In the genomic region with DNA sequence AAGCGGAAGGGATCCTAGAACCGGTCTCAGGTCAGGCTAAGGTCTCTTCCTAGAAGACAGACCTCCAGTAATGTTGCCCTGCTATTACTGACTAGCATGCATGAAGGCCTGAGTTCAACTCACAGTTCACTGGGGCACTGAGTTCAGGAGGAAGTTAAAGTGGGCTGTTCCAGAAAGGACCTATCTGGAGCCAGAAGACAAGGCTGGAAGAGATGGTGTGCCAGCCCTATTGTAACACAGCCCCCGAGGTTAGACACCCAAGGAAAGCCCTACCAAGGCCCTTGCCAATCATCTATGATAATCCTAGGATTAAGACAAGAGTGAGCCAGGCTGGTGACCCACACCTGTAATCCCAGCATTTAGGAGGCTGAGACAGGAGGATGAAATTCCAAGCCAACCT, we compare ENCODE assay signal across 8 mouse cellular contexts. TPM values are rescaled to one million over a fixed set of nuclear protein-coding genes. Genes with fewer than 3 reads are reported as not detected.
DNase-seq lines count a peak whose midpoint lies in the region; ATAC-seq and TF ChIP-seq lines count a peak whose summit lies in the region.

No protein-coding gene starts in this region.

- no peak for TF ChIP-seq EP300 in lung, postnatal 0 days (IDR thresholded peaks at IDR 0.05)

- DNase-seq in forebrain, embryonic 11.5 days (ENCODE audit: low spot score): no peak
- no peak for DNase-seq in lung, postnatal 0 days (ENCODE audit: low spot score)
- no peak for DNase-seq in lung, postnatal 4 days
- no peak for DNase-seq in limb, embryonic 11.5 days (ENCODE audit: low spot score)
- DNase-seq in frontal cortex, adult 2 months (ENCODE audit: extremely low spot score in 1 of 2, low spot score in 1 of 2): no peak
- DNase-seq in kidney, postnatal 14 days: no peak

- no peak overlapping the region for H3K9ac ChIP-seq in forebrain, embryonic 15.5 days (replicated peaks)
- no peak overlapping the region for H3K9ac ChIP-seq in forebrain, embryonic 11.5 days (ENCODE audit: low read length)
- H3K9ac ChIP-seq in lung, postnatal 0 days (replicated peaks; ENCODE audit: low read depth): no peak overlapping the region; the same call in 1 of the 2 replicates
- no peak overlapping the region for H3K9ac ChIP-seq in limb, embryonic 11.5 days (ENCODE audit: low read length)
- H3K9ac ChIP-seq in stomach, embryonic 14.5 days (replicated peaks; ENCODE audit: low read depth, low read length): no peak overlapping the region

- H3K36me3 ChIP-seq in forebrain, embryonic 15.5 days: no peaks in the 10 kb centered on the region
- no peaks in the 10 kb centered on the region for H3K36me3 ChIP-seq in forebrain, embryonic 11.5 days (ENCODE audit: control insufficient read depth, insufficient read depth, low read length)
- H3K36me3 ChIP-seq in lung, postnatal 0 days (ENCODE audit: insufficient read depth, low read length): no peaks in the 10 kb centered on the region
- no peaks in the 10 kb centered on the region for H3K36me3 ChIP-seq in limb, embryonic 11.5 days (ENCODE audit: control insufficient read depth, insufficient read depth, low read length)
- no peaks in the 10 kb centered on the region for H3K36me3 ChIP-seq in stomach, embryonic 14.5 days (ENCODE audit: control insufficient read depth, insufficient read depth, low read length)

- H3K27ac ChIP-seq in forebrain, embryonic 15.5 days (replicated peaks): no peak overlapping the region
- no peak overlapping the region for H3K27ac ChIP-seq in forebrain, embryonic 11.5 days (ENCODE audit: low read depth, low read length)
- peak overlapping the region; percentile 79; the same call in 1 of the 2 replicates for H3K27ac ChIP-seq in lung, postnatal 0 days (ENCODE audit: low read length)
- H3K27ac ChIP-seq in limb, embryonic 11.5 days (replicated peaks; ENCODE audit: low read depth, low read length): no peak overlapping the region
- H3K27ac ChIP-seq in stomach, embryonic 14.5 days (ENCODE audit: low read length): no peak overlapping the region

- peaks cover 29% of the 10 kb centered on the region for H3K27me3 ChIP-seq in forebrain, embryonic 15.5 days
- H3K27me3 ChIP-seq in forebrain, embryonic 11.5 days (ENCODE audit: control insufficient read depth, insufficient read depth, low read length): peaks cover 25% of the 10 kb centered on the region
- no peaks in the 10 kb centered on the region for H3K27me3 ChIP-seq in lung, postnatal 0 days (replicated peaks; ENCODE audit: insufficient read depth, low read length)
- peaks cover 26% of the 10 kb centered on the region for H3K27me3 ChIP-seq in limb, embryonic 11.5 days (ENCODE audit: control insufficient read depth, insufficient read depth, low read length)
- no peaks in the 10 kb centered on the region; the same call in 1 of the 2 replicates for H3K27me3 ChIP-seq in stomach, embryonic 14.5 days (ENCODE audit: control insufficient read depth, insufficient read depth, low read length)

- H3K9me3 ChIP-seq in forebrain, embryonic 15.5 days: no peaks in the 10 kb centered on the region
- no peaks in the 10 kb centered on the region for H3K9me3 ChIP-seq in forebrain, embryonic 11.5 days (ENCODE audit: control insufficient read depth, low read length)
- H3K9me3 ChIP-seq in lung, postnatal 0 days (ENCODE audit: low read length): no peaks in the 10 kb centered on the region
- H3K9me3 ChIP-seq in limb, embryonic 11.5 days (ENCODE audit: control insufficient read depth, low read length): no peaks in the 10 kb centered on the region
- no peaks in the 10 kb centered on the region for H3K9me3 ChIP-seq in stomach, embryonic 14.5 days (ENCODE audit: control insufficient read depth, low read depth, low read length)

- H3K4me3 ChIP-seq in forebrain, embryonic 15.5 days: peak overlapping the region; percentile 45
- H3K4me3 ChIP-seq in forebrain, embryonic 11.5 days (ENCODE audit: low read depth, low read length): no peak overlapping the region
- H3K4me3 ChIP-seq in lung, postnatal 0 days (ENCODE audit: low read depth, low read length): peak overlapping the region; percentile 61
- H3K4me3 ChIP-seq in limb, embryonic 11.5 days (ENCODE audit: low read depth, low read length): no peak overlapping the region; the same call in 1 of the 2 replicates
- H3K4me3 ChIP-seq in stomach, embryonic 14.5 days (ENCODE audit: low read depth, low read length): peak overlapping the region; percentile 60; the same call in 1 of the 2 replicates

- WGBS in forebrain, embryonic 15.5 days: 48% methylated on average over 3 of the region's 3 CpGs
- 46% methylated on average over 3 of the region's 3 CpGs for WGBS in forebrain, embryonic 11.5 days
- 56% methylated on average over 3 of the region's 3 CpGs for WGBS in lung, postnatal 0 days
- 53% methylated on average over 3 of the region's 3 CpGs for WGBS in limb, embryonic 11.5 days
- WGBS in stomach, embryonic 14.5 days: 63% methylated on average over 3 of the region's 3 CpGs

- H3K4me1 ChIP-seq in forebrain, embryonic 15.5 days: peaks cover 9% of the 10 kb centered on the region
- H3K4me1 ChIP-seq in forebrain, embryonic 11.5 days (replicated peaks; ENCODE audit: control insufficient read depth, insufficient read depth, low read length): peaks cover 5% of the 10 kb centered on the region; the same call in 1 of the 2 replicates
- H3K4me1 ChIP-seq in lung, postnatal 0 days (ENCODE audit: insufficient read depth, low read depth, low read length): no peaks in the 10 kb centered on the region
- H3K4me1 ChIP-seq in limb, embryonic 11.5 days (ENCODE audit: control insufficient read depth, insufficient read depth, low read length): no peaks in the 10 kb centered on the region
- H3K4me1 ChIP-seq in stomach, embryonic 14.5 days (ENCODE audit: control insufficient read depth, insufficient read depth, low read length): no peaks in the 10 kb centered on the region

- no peak for ATAC-seq in forebrain, embryonic 15.5 days (replicated peaks)
- ATAC-seq in forebrain, embryonic 11.5 days (replicated peaks; ENCODE audit: low FRiP score): no peak
- ATAC-seq in lung, postnatal 0 days: no peak
- ATAC-seq in limb, embryonic 11.5 days (ENCODE audit: insufficient number of reproducible peaks, low FRiP score, low TSS enrichment, low read depth): no peak
- ATAC-seq in stomach, embryonic 14.5 days (ENCODE audit: insufficient number of reproducible peaks, insufficient read depth, low FRiP score, low read depth): no peak

- no peak for TF ChIP-seq CTCF in lung, postnatal 0 days (IDR thresholded peaks at IDR 0.05)

- H3K4me2 ChIP-seq in forebrain, embryonic 15.5 days (replicated peaks): peak overlapping the region; percentile 85; the same call in 1 of the 2 replicates
- no peak overlapping the region for H3K4me2 ChIP-seq in forebrain, embryonic 11.5 days (ENCODE audit: low read depth, low read length, severe bottlenecking)
- peak overlapping the region; percentile 95 for H3K4me2 ChIP-seq in lung, postnatal 0 days (replicated peaks; ENCODE audit: low read depth, low read length)
- peak overlapping the region; percentile 90; the same call in 1 of the 2 replicates for H3K4me2 ChIP-seq in limb, embryonic 11.5 days (ENCODE audit: low read depth, severe bottlenecking)
- peak overlapping the region; percentile 96 for H3K4me2 ChIP-seq in stomach, embryonic 14.5 days (replicated peaks; ENCODE audit: low read depth, low read length)

RNA-seq across cellular contexts. Expression of a gene that starts 0.8 kb away (rescaled TPM):
- polyA plus RNA-seq in forebrain, embryonic 15.5 days (2015; fragmentation: Nextera tagmentation; extraction: Ambion mirVana): 0.28 and 0.83 TPM in 2 replicates
- 0.19 and 0.21 TPM in 2 replicates for polyA plus RNA-seq in forebrain, embryonic 11.5 days (2014; fragmentation: Nextera tagmentation; extraction: Ambion mirVana)
- polyA plus RNA-seq in lung, postnatal 0 days (2015; fragmentation: Nextera tagmentation; extraction: Ambion mirVana): 2.2 and 2.4 TPM in 2 replicates
- polyA plus RNA-seq in limb, embryonic 11.5 days (2014; fragmentation: Nextera tagmentation; extraction: Ambion mirVana): 0.37 and 0.38 TPM in 2 replicates
- polyA plus RNA-seq in stomach, embryonic 14.5 days (2014; fragmentation: Nextera tagmentation; extraction: Ambion mirVana): 0.73 and 0.98 TPM in 2 replicates
- polyA plus RNA-seq in frontal cortex, adult 2 months (2012; rRNA removed): 2.5 TPM in 2 replicates

RNA-seq across cellular contexts. Expression of a gene that starts 6.6 kb away (rescaled TPM):
- 76.2 and 78.7 TPM in 2 replicates for polyA plus RNA-seq in forebrain, embryonic 15.5 days (2015; fragmentation: Nextera tagmentation; extraction: Ambion mirVana)
- polyA plus RNA-seq in forebrain, embryonic 11.5 days (2014; fragmentation: Nextera tagmentation; extraction: Ambion mirVana): 78.9 and 86.2 TPM in 2 replicates
- 93.9 and 96.2 TPM in 2 replicates for polyA plus RNA-seq in lung, postnatal 0 days (2015; fragmentation: Nextera tagmentation; extraction: Ambion mirVana)
- polyA plus RNA-seq in limb, embryonic 11.5 days (2014; fragmentation: Nextera tagmentation; extraction: Ambion mirVana): 90.8 and 101 TPM in 2 replicates
- polyA plus RNA-seq in stomach, embryonic 14.5 days (2014; fragmentation: Nextera tagmentation; extraction: Ambion mirVana): 93.4 and 100.0 TPM in 2 replicates
- 61.8 and 66.5 TPM in 2 replicates for polyA plus RNA-seq in frontal cortex, adult 2 months (2012; rRNA removed)

RNA-seq across cellular contexts. Expression of a gene that starts 16.7 kb away (rescaled TPM):
- 0.95 TPM in 1 of 2 replicates, not detected in the other for polyA plus RNA-seq in forebrain, embryonic 15.5 days (2015; fragmentation: Nextera tagmentation; extraction: Ambion mirVana)
- 1.8 and 5.7 TPM in 2 replicates for polyA plus RNA-seq in forebrain, embryonic 11.5 days (2014; fragmentation: Nextera tagmentation; extraction: Ambion mirVana)
- 123 and 134 TPM in 2 replicates for polyA plus RNA-seq in lung, postnatal 0 days (2015; fragmentation: Nextera tagmentation; extraction: Ambion mirVana)
- polyA plus RNA-seq in limb, embryonic 11.5 days (2014; fragmentation: Nextera tagmentation; extraction: Ambion mirVana): 1.4 and 2.3 TPM in 2 replicates
- 35.0 and 36.6 TPM in 2 replicates for polyA plus RNA-seq in stomach, embryonic 14.5 days (2014; fragmentation: Nextera tagmentation; extraction: Ambion mirVana)
- polyA plus RNA-seq in frontal cortex, adult 2 months (2012; rRNA removed): 0.34 and 0.40 TPM in 2 replicates

RNA-seq across cellular contexts. Expression of a gene that starts 17.7 kb away (rescaled TPM):
- polyA plus RNA-seq in forebrain, embryonic 15.5 days (2015; fragmentation: Nextera tagmentation; extraction: Ambion mirVana): 1.8 and 2.1 TPM in 2 replicates
- 0.12 and 0.43 TPM in 2 replicates for polyA plus RNA-seq in forebrain, embryonic 11.5 days (2014; fragmentation: Nextera tagmentation; extraction: Ambion mirVana)
- 0.81 and 1.00 TPM in 2 replicates for polyA plus RNA-seq in lung, postnatal 0 days (2015; fragmentation: Nextera tagmentation; extraction: Ambion mirVana)
- polyA plus RNA-seq in limb, embryonic 11.5 days (2014; fragmentation: Nextera tagmentation; extraction: Ambion mirVana): 0.16 and 0.45 TPM in 2 replicates
- polyA plus RNA-seq in stomach, embryonic 14.5 days (2014; fragmentation: Nextera tagmentation; extraction: Ambion mirVana): 0.64 and 1.6 TPM in 2 replicates
- polyA plus RNA-seq in frontal cortex, adult 2 months (2012; rRNA removed): 4.9 and 6.2 TPM in 2 replicates

RNA-seq across cellular contexts. Expression of a gene that starts 50.2 kb away (rescaled TPM):
- 43.8 and 48.8 TPM in 2 replicates for polyA plus RNA-seq in forebrain, embryonic 15.5 days (2015; fragmentation: Nextera tagmentation; extraction: Ambion mirVana)
- polyA plus RNA-seq in forebrain, embryonic 11.5 days (2014; fragmentation: Nextera tagmentation; extraction: Ambion mirVana): 36.1 and 43.5 TPM in 2 replicates
- 429 and 453 TPM in 2 replicates for polyA plus RNA-seq in lung, postnatal 0 days (2015; fragmentation: Nextera tagmentation; extraction: Ambion mirVana)
- polyA plus RNA-seq in limb, embryonic 11.5 days (2014; fragmentation: Nextera tagmentation; extraction: Ambion mirVana): 75.1 and 80.7 TPM in 2 replicates
- polyA plus RNA-seq in stomach, embryonic 14.5 days (2014; fragmentation: Nextera tagmentation; extraction: Ambion mirVana): 386 and 405 TPM in 2 replicates
- 20.3 and 21.4 TPM in 2 replicates for polyA plus RNA-seq in frontal cortex, adult 2 months (2012; rRNA removed)

Comparison
In these comparisons a context has a peak if more than half of its experiments do, and no peak if none do; other contexts are left out.
1. H3K4me3 ChIP-seq: peak in forebrain, embryonic 15.5 days (single experiment), lung, postnatal 0 days (single experiment) and stomach, embryonic 14.5 days (single experiment); none in forebrain, embryonic 11.5 days (single experiment) and limb, embryonic 11.5 days (single experiment).